Mouse (Mus musculus) heart, adult 2 months (tissue): ENCODE measurements around the gene Gm3336.

ENCODE experiments used
- CTCF ChIP-seq: fragments of 200-600 bp; IDR thresholded peaks from 2 replicates; pipeline ENCODE4 v1.8.1; 2022; ENCODE audit warnings: antibody characterized with exemption, mild to moderate bottlenecking, moderate library complexity
- EP300 ChIP-seq: fragments of 200-500 bp; IDR thresholded peaks from 2 replicates; pipeline ENCODE4 v1.6.1; 2011; ENCODE audit warnings: low read depth, low read length, control low read depth; ENCODE audit not compliant: insufficient read depth

GRCm38 (mm10) chr8:70769858-70770257 is 51.5 kb downstream of the Gm3336 start:
- TF ChIP-seq CTCF = no peak
- TF ChIP-seq EP300 = no peak
